Mouse (Mus musculus) ES-E14 (cell line): ENCODE data around the gene Gsdma. TPM values are rescaled to one million over a fixed set of nuclear protein-coding genes. Genes with fewer than 3 reads are reported as not detected.
"Not testable (repeated sequence)": the region's sequence is repeated elsewhere in the genome, so short reads cannot be mapped to it uniquely, and the experiment has no call there.

Source experiments
- DNase-seq: peaks from one replicate; pipeline ENCODE4 v3.0.0-alpha.2; 2013; ENCODE audit warnings: low read depth, low spot score
- H3K27ac ChIP-seq: 2 replicates; pipeline ENCODE4 v1.5.1; 2012; ENCODE audit warnings: low read depth, mild to moderate bottlenecking, low read length, moderate library complexity, mixed read lengths; ENCODE audit not compliant: poor library complexity, insufficient read depth, severe bottlenecking
- H3K36me3 ChIP-seq: 2 replicates; pipeline ENCODE4 v1.6.1; 2012; ENCODE audit warnings: mild to moderate bottlenecking, low read length, moderate library complexity, mixed read lengths; ENCODE audit not compliant: control insufficient read depth, poor library complexity, insufficient read depth, severe bottlenecking
- H3K4me1 ChIP-seq, 2 experiments: fragments of 150-350 bp in 1 of 2; sonication (generic) in 1 of 2; 2 replicates each; pipeline ENCODE4 v1.6.1; 2012; ENCODE audit warnings: low read length in 2 of 2, mild to moderate bottlenecking in 1 of 2, mixed read lengths in 1 of 2; ENCODE audit not compliant: control insufficient read depth in 2 of 2, insufficient read depth in 2 of 2, poor library complexity in 1 of 2
- H3K4me3 ChIP-seq, 2 experiments: fragments of 150-350 bp in 1 of 2; sonication (generic) in 1 of 2; 2 replicates each; pipeline ENCODE4 v1.5.1; 2012; ENCODE audit warnings: low read length in 2 of 2, low read depth in 1 of 2, mild to moderate bottlenecking in 1 of 2, mixed read lengths in 1 of 2; ENCODE audit not compliant: insufficient read depth in 1 of 2, poor library complexity in 1 of 2, severe bottlenecking in 1 of 2
- H3K9ac ChIP-seq: 2 replicates; pipeline ENCODE4 v1.6.1; 2012; ENCODE audit warnings: low read depth, mild to moderate bottlenecking, low read length, mixed read lengths; ENCODE audit not compliant: poor library complexity, insufficient read depth, severe bottlenecking
- H3K9me3 ChIP-seq: fragments of 150-350 bp; sonication (generic); 2 replicates; pipeline ENCODE4 v1.6.1; 2012; ENCODE audit warnings: low read depth, mild to moderate bottlenecking, low read length; ENCODE audit not compliant: control insufficient read depth, insufficient read depth
- CHD2 ChIP-seq: IDR thresholded peaks from 2 replicates; pipeline ENCODE4 v1.6.1; 2014; ENCODE audit warnings: mild to moderate bottlenecking, low read depth, low read length, inconsistent platforms
- HCFC1 ChIP-seq: IDR thresholded peaks from 2 replicates; pipeline ENCODE4 v1.6.1; 2012; ENCODE audit warnings: low read length, inconsistent platforms, borderline replicate concordance; ENCODE audit not compliant: insufficient read depth
- MAFK ChIP-seq: IDR thresholded peaks from 2 replicates; pipeline ENCODE4 v1.6.1; 2014; ENCODE audit warnings: mild to moderate bottlenecking, low read depth, low read length, inconsistent platforms; ENCODE audit not compliant: insufficient read depth
- ZC3H11A ChIP-seq: IDR thresholded peaks from 2 replicates; pipeline ENCODE4 v1.6.1; 2012; ENCODE audit warnings: low read depth, mild to moderate bottlenecking, inconsistent platforms, low read length, borderline replicate concordance
- ZNF384 ChIP-seq: IDR thresholded peaks from 2 replicates; pipeline ENCODE4 v1.6.1; 2012; ENCODE audit warnings: low read depth, low read length, inconsistent platforms
- in situ Hi-C, 2 experiments: fragments of 600-800 bp; cut with MboI; formaldehyde crosslinking; loops; one replicate each; pipeline ENCODE4 v1.15.1; 2025; ENCODE audit warnings: low sequenced_read_pairs in 2 of 2, inconsistent platforms in 1 of 2; ENCODE audit not compliant: unreplicated experiment in 2 of 2
- total RNA-seq: library from RNA; depleted of rRNA; stranded (reverse); fragments of 300-350 nt; gene quantifications from 2 replicates; pipeline ENCODE4 v1.2.3, GENCODE M21; 2012; rRNA removed

Gene Gsdma
- total RNA-seq = 0.16 and 0.40 TPM in 2 replicates

DNA sequence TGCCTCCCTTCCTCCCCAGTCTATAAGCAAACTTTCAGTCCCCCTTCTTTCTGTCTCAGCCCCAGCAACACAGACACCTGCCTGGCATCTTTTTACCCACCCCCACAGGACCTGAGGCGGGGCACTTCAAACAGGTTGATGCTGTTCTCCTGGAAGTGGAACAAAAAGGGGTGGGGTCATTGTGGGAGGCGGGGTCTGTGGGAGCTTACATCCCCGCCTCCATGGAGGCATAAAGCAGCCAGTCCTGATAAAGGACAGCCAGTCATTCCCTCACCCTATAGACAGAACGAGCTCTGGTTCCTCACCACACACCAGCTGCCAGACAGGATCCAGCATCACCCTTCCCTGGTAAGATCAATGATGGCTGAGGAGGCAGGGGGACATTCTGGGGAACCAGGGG lies at the start of gene Gsdma:
Gsdma (plus strand) TSS at position 261 of the 400 bp plus-strand sequence.
- no peaks in the 10 kb centered on the region for H3K36me3 ChIP-seq
- H3K9ac ChIP-seq = no peak within 1 kb of the TSS
- in situ Hi-C loops = no loop called here
- no peaks in the 10 kb centered on the region for H3K9me3 ChIP-seq
- peaks cover 0 to 4% of the 10 kb centered on the region in 2 experiments; a peak in 1 of 4 replicates for H3K4me1 ChIP-seq
- no peak within 1 kb of the TSS for H3K27ac ChIP-seq
- no peak for TF ChIP-seq HCFC1
- TF ChIP-seq ZC3H11A = no peak
- TF ChIP-seq MAFK = no peak
- no peak for TF ChIP-seq CHD2
- TF ChIP-seq ZNF384 = no peak
- no peak within 1 kb of the TSS for H3K4me3 ChIP-seq
- peak; percentile 49 for DNase-seq

- no peak for DNase-seq
- in situ Hi-C loops = no loop called here
- Histone ChIP-seq H3K4me1 (no peaks in the 10 kb centered on the region), H3K9me3 (peaks cover 4% of the 10 kb centered on the region; the same call in 1 of the 2 replicates), H3K27ac (no peak overlapping the region), H3K9ac (no peak overlapping the region), H3K36me3 (no peaks in the 10 kb centered on the region), H3K4me3 (no peak overlapping the region)
- TF ChIP-seq MAFK (no peak), HCFC1 (no peak), ZNF384 (no peak), CHD2 (no peak), ZC3H11A (no peak)
These were observed 43.4 kb upstream of the Gsdma start for GRCm38 (mm10) chr11:98620791-98621190.

DNA sequence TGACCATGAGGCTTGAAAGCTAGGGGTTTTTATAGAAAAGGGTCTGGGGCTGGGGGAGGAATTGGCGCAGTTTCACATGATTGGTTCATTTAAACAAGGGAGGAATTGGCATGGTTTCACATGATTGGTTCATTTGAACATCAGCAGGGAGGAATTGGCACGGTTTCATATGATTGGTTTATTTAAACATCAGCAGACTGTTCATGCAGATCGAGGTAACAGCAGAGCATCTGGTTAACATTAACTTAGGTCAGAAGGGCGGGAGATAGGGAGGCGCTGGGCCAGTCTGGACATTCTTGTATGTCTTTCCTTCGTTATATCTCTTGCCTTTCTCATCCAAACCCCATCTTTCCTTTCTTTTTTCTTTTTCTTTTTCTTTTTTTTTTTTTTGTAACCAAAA lies 40.2 kb upstream of the Gsdma start:
- DNase-seq, in situ Hi-C loops, H3K4me3 ChIP-seq, H3K9me3 ChIP-seq, H3K27ac ChIP-seq, H3K4me1 ChIP-seq, H3K9ac ChIP-seq, H3K36me3 ChIP-seq: not testable (repeated sequence)

- H3K9me3 ChIP-seq, H3K36me3 ChIP-seq, DNase-seq, H3K4me1 ChIP-seq, H3K4me3 ChIP-seq, in situ Hi-C loops, H3K9ac ChIP-seq, H3K27ac ChIP-seq: not testable (repeated sequence)
These were observed 39.8 kb upstream of the Gsdma start for GRCm38 (mm10) chr11:98624381-98624780.

DNA sequence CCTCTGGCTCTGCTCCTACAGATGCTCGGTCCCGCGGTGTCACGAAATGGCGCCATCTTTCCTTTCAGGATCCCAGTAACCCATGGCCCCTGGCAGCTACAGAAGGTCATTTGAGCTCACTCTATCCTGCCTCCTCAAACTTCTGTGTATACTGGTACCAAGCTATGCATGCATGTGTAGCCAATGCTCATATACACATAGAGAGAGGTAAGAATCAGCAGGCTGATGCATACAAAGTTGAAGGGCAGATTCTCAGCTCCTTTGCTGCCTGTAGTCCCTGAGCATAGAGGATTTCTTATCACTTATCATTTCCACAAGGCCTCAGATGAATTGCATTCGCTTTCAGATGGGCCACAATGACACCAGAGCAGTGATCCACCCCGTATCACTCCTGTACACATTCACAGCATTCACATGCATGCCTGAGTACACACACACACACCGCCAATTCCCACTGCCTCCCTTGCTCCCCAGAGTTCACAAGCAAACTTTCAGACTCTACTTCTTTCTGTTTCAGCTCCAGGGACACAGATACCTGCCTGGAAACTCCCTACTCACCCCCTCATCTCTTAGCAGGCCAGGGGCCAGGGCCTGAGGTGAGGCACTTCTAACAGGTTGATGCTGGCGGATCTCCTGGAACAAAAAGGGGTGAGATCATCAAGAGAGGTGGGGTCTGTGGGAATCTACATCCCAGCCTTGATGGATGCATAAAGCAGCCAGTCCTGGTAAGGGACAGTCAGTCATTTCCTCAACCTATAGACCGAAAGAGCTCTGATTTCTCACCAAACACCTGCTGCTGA lies 38.3 kb upstream of the Gsdma start, which contains the start of the genes Gm12355 and Gsdma3:
Gm12355 (minus strand) TSS at position 51 of the 800 bp plus-strand sequence.
Gsdma3 (plus strand) TSS at position 750 of the 800 bp plus-strand sequence.
- Histone ChIP-seq H3K9me3 (0 out of 2 replicates have a peak, but pooled peaks cover 2% of the 10 kb centered on the region), H3K36me3 (no peaks in the 10 kb centered on the region), H3K4me1 (no peaks in the 10 kb centered on the region), H3K27ac (no peak within 1 kb of the TSS), H3K4me3 (no peak within 1 kb of the TSS), H3K9ac (no peak within 1 kb of the TSS)
- in situ Hi-C loops = no loop called here
- DNase-seq = no peak
- TF ChIP-seq ZNF384 = no peak
- no peak for TF ChIP-seq ZC3H11A
- no peak for TF ChIP-seq MAFK
- no peak for TF ChIP-seq HCFC1
- TF ChIP-seq CHD2 = no peak
